Mouse (Mus musculus) erythroblast, adult 5-6 weeks (primary cell): Measurements from ENCODE around the gene OR5BS1P. TPM values are rescaled to one million over a fixed set of nuclear protein-coding genes. Genes with fewer than 3 reads are reported as not detected.
"Not testable (repeated sequence)": the region's sequence is repeated elsewhere in the genome, so short reads cannot be mapped to it uniquely, and the experiment has no call there.

Experiments
- ATAC-seq: replicated peaks from 2 replicates; pipeline ENCODE4 v1.8.0; 2016; ENCODE audit warnings: moderate number of reproducible peaks, mild to moderate bottlenecking, moderate TSS enrichment, inconsistent platforms; ENCODE audit not compliant: poor library complexity, low FRiP score, severe bottlenecking
- total RNA-seq, 2 experiments: library from RNA; stranded (forward) in 1 of 2; stranded (reverse) in 1 of 2; fragments of 150-400 nt in 1 of 2; fragments of 200-764, 138-1000 nt in 1 of 2; gene quantifications; 2 replicates each; pipeline versions ENCODE4 v1.2.3 to v1.2.4; 2015 to 2017; ENCODE audit warnings: low replicate concordance in 2 of 2

OR5BS1P gene
- total RNA-seq, 2 experiments from 2014 or later = not detected

- ATAC-seq = no peak
These were observed 33.6 kb downstream of the OR5BS1P start for GRCm38 (mm10) chr15:98503317-98503716.

GRCm38 (mm10) chr15:98504514-98504913 is 34.8 kb downstream of the OR5BS1P start:
- peak; percentile 58 for ATAC-seq

GRCm38 (mm10) chr15:98506253-98506957 is 36.7 kb downstream of the OR5BS1P start:
- no peak for ATAC-seq

- no peak for ATAC-seq
These were observed 37.6 kb downstream of the OR5BS1P start for GRCm38 (mm10) chr15:98507321-98507720.

GRCm38 (mm10) chr15:98509387-98509786 is 39.7 kb downstream of the OR5BS1P start:
- ATAC-seq = no peak

GRCm38 (mm10) chr15:98510438-98511385 is 41.0 kb downstream of the OR5BS1P start:
- peak; percentile 92 for ATAC-seq

GRCm38 (mm10) chr15:98511386-98511928 is 41.8 kb downstream of the OR5BS1P start:
- ATAC-seq = no peak

- no peak for ATAC-seq
These were observed 42.5 kb downstream of the OR5BS1P start for GRCm38 (mm10) chr15:98512232-98512631.

- no peak for ATAC-seq
These were observed 43.2 kb downstream of the OR5BS1P start for GRCm38 (mm10) chr15:98512799-98513321.

- not testable (repeated sequence) for ATAC-seq
These were observed 44.0 kb downstream of the OR5BS1P start for GRCm38 (mm10) chr15:98513676-98514075.

GRCm38 (mm10) chr15:98514146-98514545 is 44.5 kb downstream of the OR5BS1P start:
- no peak for ATAC-seq

GRCm38 (mm10) chr15:98514845-98515244 is 45.1 kb downstream of the OR5BS1P start:
- not testable (repeated sequence) for ATAC-seq

- peak; percentile 81 for ATAC-seq
These were observed 48.0 kb downstream of the OR5BS1P start for GRCm38 (mm10) chr15:98517380-98518355.

- no peak for ATAC-seq
These were observed 51.5 kb downstream of the OR5BS1P start for GRCm38 (mm10) chr15:98521245-98521644.

GRCm38 (mm10) chr15:98526057-98526456 is 56.4 kb downstream of the OR5BS1P start:
- peak; percentile 91 for ATAC-seq

GRCm38 (mm10) chr15:98527056-98527771 is 57.5 kb downstream of the OR5BS1P start:
- no peak for ATAC-seq

- ATAC-seq = no peak
These were observed 58.4 kb downstream of the OR5BS1P start for GRCm38 (mm10) chr15:98528066-98528563.
